Mouse (Mus musculus): ENCODE results near the gene Ttc28.

The Ttc28 gene

GRCm38 (mm10) chr5:111335939-111336691, 456.5 kb downstream of the Ttc28 start:
- DNase-seq (ENCODE audit: low spot score in 2 of 2) = no peak
